Mouse (Mus musculus) erythroblast, embryonic 14.5 days (primary cell): Measurements from ENCODE around the gene Ubxn10.

Experiments used
- GATA1 ChIP-seq: IDR thresholded peaks from 2 replicates; pipeline ENCODE4 v1.6.1; 2012; ENCODE audit warnings: low read length, inconsistent platforms, mixed read lengths
- TAL1 ChIP-seq: IDR thresholded peaks from 3 replicates; pipeline ENCODE4 v1.6.1; 2012; ENCODE audit warnings: low read length, inconsistent platforms, mixed read lengths

- no peak for TF ChIP-seq TAL1
- TF ChIP-seq GATA1: no peak
Measured at GRCm38 (mm10) chr4:138777417-138778407, 40.7 kb upstream of the Ubxn10 start.
